Mouse (Mus musculus) T-helper 17 cell (primary cell): ENCODE results near the gene 2300003K06Rik.
"Not testable (repeated sequence)": the region's sequence is repeated elsewhere in the genome, so short reads cannot be mapped to it uniquely, and the experiment has no call there.

Experiments used
- in situ Hi-C, 2 experiments: fragments of 300-600 bp; cut with MboI, MseI; formaldehyde crosslinking; loops; 1 replicate in 1 of 2; 2 replicates in 1 of 2; pipeline ENCODE4 v1.15.1; 2025; ENCODE audit warnings: high pct_unique_total_duplicates in 2 of 2

Gene 2300003K06Rik

GRCm38 (mm10) chr11:99837966-99838365 lies at the start of gene 2300003K06Rik:
Gene 2300003K06Rik, minus strand, starts transcription at chr11:99838066.
- in situ Hi-C loops = no loop called here

- in situ Hi-C loops = not testable (repeated sequence)
Measured at GRCm38 (mm10) chr11:99878887-99879286, 41.0 kb upstream of the 2300003K06Rik start, which contains the start of gene Gm11567. Gene Gm11567, plus strand, starts transcription at chr11:99879187.

- in situ Hi-C loops = not testable (repeated sequence)
Measured at GRCm38 (mm10) chr11:99873089-99873488, 35.2 kb upstream of the 2300003K06Rik start, which contains the start of gene Krtap9-1. Gene Krtap9-1, plus strand, starts transcription at chr11:99873389.

GRCm38 (mm10) chr11:99864176-99864575 lies 26.3 kb upstream of the 2300003K06Rik start, which contains the start of gene Gm11559:
Gene Gm11559, plus strand, starts transcription at chr11:99864476.
- in situ Hi-C loops = not testable (repeated sequence)

- in situ Hi-C loops = no loop called here
Measured at GRCm38 (mm10) chr11:99858761-99859160, 20.9 kb upstream of the 2300003K06Rik start.

- in situ Hi-C loops = no loop called here
Measured at GRCm38 (mm10) chr11:99857617-99858016, 19.8 kb upstream of the 2300003K06Rik start, which contains the start of gene Gm11568. Gene Gm11568, plus strand, starts transcription at chr11:99857917.

- in situ Hi-C loops = no loop called here
Measured at GRCm38 (mm10) chr11:99854121-99854520, 16.3 kb upstream of the 2300003K06Rik start.

GRCm38 (mm10) chr11:99851508-99851907 lies 13.6 kb upstream of the 2300003K06Rik start, which contains the start of gene Krtap4-16:
Gene Krtap4-16, minus strand, starts transcription at chr11:99851608.
- in situ Hi-C loops = no loop called here

- in situ Hi-C loops = no loop called here
Measured at GRCm38 (mm10) chr11:99846746-99847145, 8.9 kb upstream of the 2300003K06Rik start.

- in situ Hi-C loops = no loop called here
Measured at GRCm38 (mm10) chr11:99842185-99842584, 4.3 kb upstream of the 2300003K06Rik start.

GRCm38 (mm10) chr11:99815566-99815965 lies 22.3 kb downstream of the 2300003K06Rik start, which contains the start of gene Gm11564:
Gene Gm11564, minus strand, starts transcription at chr11:99815666.
- in situ Hi-C loops = not testable (repeated sequence)

GRCm38 (mm10) chr11:99809792-99810191 lies 28.1 kb downstream of the 2300003K06Rik start, which contains the start of gene Krtap4-13:
Gene Krtap4-13, minus strand, starts transcription at chr11:99809892.
- in situ Hi-C loops = not testable (repeated sequence)

GRCm38 (mm10) chr11:99804346-99804745 lies 33.5 kb downstream of the 2300003K06Rik start, which contains the start of gene Gm11554:
Gene Gm11554, minus strand, starts transcription at chr11:99804446.
- in situ Hi-C loops = not testable (repeated sequence)

GRCm38 (mm10) chr11:99798832-99799231 lies 39.0 kb downstream of the 2300003K06Rik start, which contains the start of gene Gm11569:
Gene Gm11569, minus strand, starts transcription at chr11:99798932.
- in situ Hi-C loops = not testable (repeated sequence)

GRCm38 (mm10) chr11:99793367-99793766 lies 44.5 kb downstream of the 2300003K06Rik start, which contains the start of gene Gm11596:
Gene Gm11596, minus strand, starts transcription at chr11:99793467.
- in situ Hi-C loops = no loop called here
